Mouse (Mus musculus) spleen, postnatal 14 days (tissue): Measurements from ENCODE around the gene Zfp143.
"Not testable (repeated sequence)": the region's sequence is repeated elsewhere in the genome, so short reads cannot be mapped to it uniquely, and the experiment has no call there.

Source experiments
- DNase-seq, 2 experiments: peaks; one replicate each; pipeline ENCODE4 v3.0.0; 2021 to 2022; ENCODE audit warnings: low spot score in 2 of 2

Gene Zfp143

DNA sequence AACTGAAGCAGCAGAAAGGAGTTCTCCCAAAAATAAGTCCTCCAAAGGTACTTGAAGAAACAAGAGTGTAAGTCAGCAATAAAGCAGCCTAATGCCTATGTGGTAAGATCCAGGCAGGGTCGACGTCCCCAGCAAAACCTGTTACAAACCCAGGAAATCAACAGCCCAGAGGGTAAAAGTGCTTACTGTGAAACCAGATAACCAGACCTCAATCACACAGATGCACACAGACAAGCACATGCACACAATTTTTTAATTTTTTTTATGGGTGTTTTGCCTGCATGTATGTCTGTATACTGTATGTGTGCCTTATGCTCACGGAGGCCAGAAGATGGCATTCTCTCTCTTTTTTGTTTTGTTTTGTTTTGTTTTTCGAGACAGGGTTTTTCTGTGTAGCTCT is 35.3 kb downstream of the Zfp143 start:
- DNase-seq, result no peak

GRCm38 (mm10) chr7:110097106-110097793 is 36.2 kb downstream of the Zfp143 start:
- DNase-seq, result no peak

DNA sequence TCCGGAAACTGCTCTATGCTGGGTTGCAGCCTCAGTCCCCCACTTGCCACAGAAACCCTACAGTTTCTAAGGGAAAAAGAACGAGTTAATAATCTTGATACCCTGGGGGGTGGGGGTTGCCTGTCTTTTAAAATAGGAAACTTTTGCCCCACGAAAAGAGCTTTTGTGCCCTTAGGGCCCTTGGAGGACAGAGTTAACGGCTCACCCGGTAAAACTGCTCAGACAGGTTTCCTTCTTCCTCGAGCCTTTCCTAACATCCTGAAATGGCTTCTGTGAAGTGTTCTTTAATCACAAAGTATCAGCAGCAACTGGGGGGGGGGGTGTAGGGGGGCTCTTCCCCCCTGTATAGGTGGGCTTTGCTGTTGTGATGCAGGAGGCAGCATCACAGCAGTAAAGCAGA is 39.8 kb downstream of the Zfp143 start:
- no peak for DNase-seq

DNA sequence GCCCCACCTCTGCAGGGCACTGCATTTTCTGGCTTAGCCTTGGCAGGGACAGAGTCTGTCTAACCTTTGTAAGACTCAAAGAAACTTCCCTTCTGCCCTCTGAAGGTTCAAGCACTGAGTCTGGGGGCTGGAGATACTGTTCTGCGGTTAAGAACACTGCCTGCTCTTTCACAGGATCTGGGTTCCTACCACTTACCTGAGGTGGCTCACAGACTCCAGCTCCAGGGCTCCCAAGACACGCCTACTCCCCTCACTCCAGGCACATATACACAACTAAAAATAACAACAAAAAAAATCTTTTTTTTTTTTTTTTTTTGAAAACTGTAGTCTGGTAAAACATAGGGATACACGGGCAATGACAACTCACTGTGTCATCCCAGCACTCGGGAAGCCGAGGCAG is 40.2 kb downstream of the Zfp143 start:
- no peak for DNase-seq

- no peak for DNase-seq
Observed at GRCm38 (mm10) chr7:110105041-110105440, 44.0 kb downstream of the Zfp143 start.

DNA sequence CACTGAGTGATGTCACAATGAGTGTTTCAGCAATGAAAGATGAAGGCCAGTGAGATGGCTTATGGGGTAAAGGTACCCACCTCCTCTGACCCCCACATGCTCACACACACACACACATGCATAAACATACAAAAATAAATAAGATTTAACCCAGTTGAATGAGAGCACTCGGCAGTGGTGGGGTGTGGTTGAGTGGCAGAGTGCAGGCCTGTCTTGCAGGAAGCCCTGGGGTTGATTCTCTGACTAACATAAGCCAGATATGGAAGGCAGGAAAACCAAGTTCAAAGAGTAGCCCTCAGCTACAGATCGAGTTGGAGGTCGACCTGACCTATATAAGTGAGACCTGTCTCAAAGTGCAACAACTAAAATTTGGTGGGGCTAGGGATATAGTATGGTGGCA is 45.6 kb downstream of the Zfp143 start:
- DNase-seq, result no peak

DNA sequence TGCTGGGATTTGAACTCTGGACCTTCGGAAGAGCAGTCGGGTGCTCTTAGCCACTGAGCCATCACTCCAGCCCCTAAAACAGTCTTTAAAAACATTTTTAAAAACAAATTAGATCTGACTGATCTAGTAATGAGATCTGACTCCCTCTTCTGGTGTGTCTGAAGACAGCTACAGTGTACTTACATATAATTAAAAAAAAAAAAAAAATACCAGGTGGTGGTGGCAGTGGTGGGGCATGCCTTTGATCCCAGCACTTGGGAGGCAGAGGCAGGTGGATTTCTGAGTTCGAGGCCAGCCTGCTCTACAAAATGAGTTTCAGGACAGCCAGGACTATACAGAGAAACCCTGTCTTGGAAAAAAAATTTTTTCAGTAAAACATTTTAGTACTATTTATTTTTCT is 47.5 kb downstream of the Zfp143 start:
- DNase-seq, result not testable (repeated sequence)

- DNase-seq, result peak in 1 of 2 experiments; percentile 13
Observed at GRCm38 (mm10) chr7:110108967-110109610, 48.1 kb downstream of the Zfp143 start.

- DNase-seq, result no peak
Observed at GRCm38 (mm10) chr7:110110061-110110656, 49.1 kb downstream of the Zfp143 start.

DNA sequence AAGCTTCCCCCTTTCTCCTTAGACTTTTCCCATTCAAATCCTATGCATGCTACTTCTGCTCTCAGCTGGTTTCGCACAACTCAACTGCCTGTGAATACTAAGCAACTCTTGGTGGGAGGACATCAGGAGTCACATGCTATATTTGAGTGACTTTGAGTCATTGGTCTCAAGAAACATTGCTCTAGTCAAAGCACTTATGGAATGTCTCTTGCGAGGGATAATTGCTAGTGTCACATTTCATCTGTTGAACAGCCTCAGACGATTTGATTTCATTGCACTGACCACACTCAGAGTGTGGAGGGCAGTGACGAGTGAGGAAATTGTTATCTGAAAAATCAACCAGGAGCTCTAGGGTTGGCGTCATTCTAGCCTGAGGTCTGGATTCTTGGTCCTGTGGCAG is 53.7 kb downstream of the Zfp143 start:
- DNase-seq, result no peak

- DNase-seq, result no peak
Observed at GRCm38 (mm10) chr7:110116731-110117291, 55.8 kb downstream of the Zfp143 start.

- DNase-seq, result no peak
Observed at GRCm38 (mm10) chr7:110118448-110118847, 57.4 kb downstream of the Zfp143 start.

- DNase-seq, result no peak
Observed at GRCm38 (mm10) chr7:110120157-110120784, 59.3 kb downstream of the Zfp143 start.

DNA sequence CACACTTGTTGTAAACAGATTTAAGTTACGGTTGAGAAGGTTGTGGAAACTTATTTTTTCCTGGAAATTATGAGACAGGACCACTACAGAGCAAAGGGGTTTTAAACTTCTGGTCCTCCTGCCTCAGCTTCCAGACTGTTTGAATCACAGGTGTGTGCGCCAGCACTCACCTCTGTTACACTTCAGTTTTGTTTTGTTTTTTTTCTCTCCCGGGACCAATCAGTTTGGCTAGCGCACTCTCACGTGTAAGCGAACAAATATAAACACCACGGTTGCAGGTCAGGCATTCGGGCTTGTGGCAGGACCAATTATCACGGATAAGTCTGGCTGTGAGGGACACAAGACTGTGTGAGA is 60.1 kb downstream of the Zfp143 start:
- no peak for DNase-seq

- DNase-seq, result peak; percentile 96 to 98
Observed at GRCm38 (mm10) chr7:110121516-110122288, 60.7 kb downstream of the Zfp143 start, which contains the start of gene Wee1. Gene Wee1, plus strand, starts transcription at chr7:110122046.

DNA sequence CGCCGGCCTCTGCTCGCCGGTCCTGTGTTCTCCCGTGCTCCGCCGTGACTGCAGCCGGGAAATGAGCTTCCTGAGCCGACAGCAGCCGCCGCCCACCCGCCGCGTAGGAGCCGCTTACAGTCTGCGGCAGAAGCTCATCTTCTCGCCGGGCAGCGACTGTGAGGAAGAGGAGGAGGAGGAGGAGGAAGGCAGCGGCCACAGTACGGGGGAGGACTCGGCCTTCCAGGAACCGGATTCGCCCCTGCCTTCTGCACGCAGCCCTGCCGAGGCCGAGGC is 61.2 kb downstream of the Zfp143 start:
- DNase-seq, result no peak

GRCm38 (mm10) chr7:110122565-110123422 is 61.8 kb downstream of the Zfp143 start:
- peak; percentile 29 to 46 for DNase-seq

DNA sequence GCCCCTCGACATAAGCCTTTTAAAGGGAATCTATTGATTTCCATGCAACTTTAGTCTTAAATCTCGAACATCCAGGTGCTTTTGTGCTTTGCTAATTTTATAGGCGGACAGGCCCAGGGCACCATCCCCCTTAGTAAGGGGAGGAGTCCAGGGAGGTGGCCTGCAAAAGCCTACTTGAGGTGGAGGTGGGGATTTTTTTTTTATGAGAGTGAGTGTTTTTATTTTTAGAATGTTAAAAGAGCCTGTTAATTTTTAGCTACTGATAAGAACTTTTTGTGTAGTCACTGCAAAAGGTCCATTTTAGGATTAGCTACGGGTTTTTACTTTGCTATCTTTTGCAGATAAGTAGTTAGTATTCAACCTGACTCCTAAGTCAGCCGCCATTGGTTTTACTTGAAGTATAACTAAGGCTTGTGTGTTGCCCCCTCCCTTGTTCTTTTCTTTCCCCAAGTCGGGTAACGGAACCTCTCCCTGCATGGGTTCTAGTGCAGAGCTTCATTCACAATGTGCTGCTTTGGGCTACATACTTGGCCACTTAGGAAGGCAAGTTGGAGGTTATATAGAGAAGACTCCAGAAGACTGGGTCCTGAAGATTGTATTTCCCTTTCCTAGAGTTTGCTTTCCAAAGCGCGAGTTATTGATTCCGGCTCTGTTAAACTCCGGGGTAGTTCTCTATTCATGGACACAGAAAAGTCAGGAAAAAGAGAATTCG is 63.0 kb downstream of the Zfp143 start:
- DNase-seq, result peak in 1 of 2 experiments; percentile 10

DNA sequence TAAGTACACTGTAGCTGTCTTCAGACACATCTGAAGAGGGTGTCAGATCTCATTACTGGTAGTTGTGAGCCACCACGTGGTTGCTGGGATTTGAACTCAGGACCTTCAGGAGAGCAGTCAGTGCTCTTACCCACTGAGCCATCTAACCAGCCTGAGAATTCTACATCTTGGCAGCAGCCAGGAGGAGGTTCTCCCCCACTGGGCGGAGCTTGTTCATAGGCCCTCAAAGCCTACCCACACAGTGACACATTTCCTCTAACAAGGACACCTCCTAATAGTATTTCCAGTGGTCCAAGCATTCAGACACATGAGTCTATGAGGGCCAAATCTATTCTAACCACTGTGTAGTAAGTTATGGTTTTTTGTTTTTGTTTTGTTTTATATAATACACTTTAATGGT is 67.5 kb downstream of the Zfp143 start:
- DNase-seq, result no peak

DNA sequence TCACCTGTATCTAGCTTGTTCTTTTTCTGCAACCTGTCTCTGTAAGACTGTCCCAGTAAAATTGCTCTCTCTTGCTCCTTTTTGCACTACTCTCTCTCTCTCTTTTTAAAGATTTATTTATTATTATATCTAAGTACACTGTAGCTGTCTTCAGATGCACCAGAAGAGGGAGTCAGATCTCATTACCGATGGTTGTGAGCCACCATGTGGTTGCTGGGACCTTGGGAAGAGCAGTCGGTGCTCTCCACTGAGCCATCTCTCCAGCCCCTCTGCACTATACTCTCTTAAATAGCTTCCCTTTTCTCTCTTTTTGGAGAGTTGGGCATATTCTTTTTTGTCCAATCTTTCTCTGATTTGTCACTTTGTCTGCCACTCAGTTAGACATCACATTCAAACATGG is 71.3 kb downstream of the Zfp143 start:
- not testable (repeated sequence) for DNase-seq
